Mouse (Mus musculus) kidney, adult 8-10 months (tissue): ENCODE measurements around the gene Tepp.

Experiments
- DNase-seq, 2 experiments: peaks; one replicate each; pipeline ENCODE4 v3.0.0; 2022

Tepp gene

DNA sequence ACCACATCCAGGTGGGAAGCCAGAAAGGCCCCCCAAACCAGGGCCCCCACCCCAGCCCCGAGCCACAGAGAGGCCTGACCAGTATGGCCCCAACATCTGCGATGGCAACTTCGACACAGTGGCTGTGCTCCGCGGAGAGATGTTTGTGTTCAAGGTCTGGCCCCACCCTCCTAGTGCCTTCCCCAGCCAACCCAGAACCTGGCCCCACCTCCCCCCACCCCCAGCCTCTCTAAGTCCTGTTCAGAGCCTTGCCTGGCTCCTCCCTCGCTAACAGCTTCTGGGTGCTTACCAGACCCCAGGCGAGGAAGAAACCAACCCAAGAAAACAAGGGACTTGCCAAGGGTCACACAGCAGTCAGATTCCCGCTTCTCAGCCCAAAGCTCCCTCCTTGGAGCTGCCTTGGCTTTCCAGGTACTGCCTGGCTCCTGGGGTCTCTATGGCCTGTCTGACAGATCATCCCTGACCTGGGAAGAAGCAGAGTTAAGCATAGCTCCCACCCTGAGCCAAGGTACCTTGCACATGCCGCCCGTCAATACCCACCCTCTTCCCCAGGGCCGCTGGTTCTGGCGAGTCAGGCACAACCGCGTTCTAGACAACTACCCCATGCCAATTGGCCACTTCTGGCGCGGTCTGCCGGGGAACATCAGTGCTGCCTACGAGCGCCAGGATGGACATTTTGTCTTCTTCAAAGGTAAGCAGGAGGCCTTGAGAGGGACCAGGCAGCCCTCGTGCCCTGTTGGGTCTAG is 59.4 kb downstream of the Tepp start:
- no peak for DNase-seq

GRCm38 (mm10) chr8:95373389-95374002 is 63.1 kb downstream of the Tepp start:
- no peak for DNase-seq

GRCm38 (mm10) chr8:95374429-95374828 is 64.1 kb downstream of the Tepp start:
- DNase-seq = no peak

GRCm38 (mm10) chr8:95375374-95375930 is 65.1 kb downstream of the Tepp start:
- no peak for DNase-seq
